Mouse (Mus musculus): Measurements from ENCODE around the gene Scyl2.

DNA sequence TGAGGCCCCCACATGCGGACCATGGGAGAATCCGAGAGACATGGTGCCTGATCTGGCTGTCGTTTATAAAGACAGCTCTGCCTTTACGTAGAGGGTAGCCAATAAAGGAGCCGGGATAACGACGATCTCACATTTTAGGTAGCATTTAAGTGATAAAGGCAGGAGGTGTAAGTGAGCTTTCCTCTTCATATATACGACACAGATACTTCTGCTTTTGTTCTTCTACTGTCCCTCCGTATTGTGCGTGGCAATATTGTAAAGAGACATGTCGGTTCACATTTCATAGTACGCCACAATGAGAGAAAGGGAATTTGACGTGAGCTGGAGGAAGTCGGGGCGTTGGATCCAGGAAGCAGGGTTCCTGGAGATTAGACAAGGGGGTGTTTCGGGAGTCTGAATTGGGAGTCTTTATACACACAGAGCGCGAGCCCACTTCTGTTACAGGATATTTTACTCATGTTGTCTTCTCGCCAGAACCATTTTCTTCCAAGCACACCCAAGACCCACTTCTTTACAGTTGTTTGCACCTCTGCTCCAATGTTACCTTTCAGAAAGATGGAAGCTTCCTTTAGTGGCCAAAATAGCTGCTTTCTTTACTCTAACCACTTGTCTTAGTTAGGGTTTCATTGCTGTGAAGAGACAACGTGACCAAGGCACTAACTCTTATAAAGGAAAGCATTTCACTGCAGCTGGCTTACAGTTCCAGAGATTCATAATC is 9.3 kb upstream of the Scyl2 start:
- TF ChIP-seq CTCF (IDR thresholded peaks at IDR 0.05; ENCODE audit: extremely low read depth, insufficient read depth, low read length) (no peak), POLR2A (IDR thresholded peaks at IDR 0.05; ENCODE audit: extremely low read depth, insufficient read depth, low read length) (no peak)

Data from cortical plate, adult 2 months (tissue).